Mouse (Mus musculus) spleen, adult 2 months (tissue): ENCODE measurements around the gene Slc25a28. TPM values are rescaled to one million over a fixed set of nuclear protein-coding genes. Genes with fewer than 3 reads are reported as not detected.

ENCODE experiments used
- DNase-seq, 2 experiments: peaks; one replicate each; pipeline versions ENCODE4 v3.0.0 to v3.0.0-alpha.2; 2012 to 2021; ENCODE audit warnings: low spot score in 2 of 2, low read depth in 1 of 2
- H3K27ac ChIP-seq: fragments of 200-500 bp; 2 replicates; pipeline ENCODE4 v1.5.1; 2012; ENCODE audit warnings: low read length, inconsistent platforms; ENCODE audit not compliant: insufficient read depth
- H3K27me3 ChIP-seq: fragments of 200-500 bp; 2 replicates; pipeline ENCODE4 v1.6.1; 2012; ENCODE audit warnings: mild to moderate bottlenecking, moderate library complexity, low read length, inconsistent platforms; ENCODE audit not compliant: control insufficient read depth, insufficient read depth
- H3K36me3 ChIP-seq: fragments of 200-500 bp; 2 replicates; pipeline ENCODE4 v1.6.1; 2012; ENCODE audit warnings: mild to moderate bottlenecking, low read length, inconsistent platforms; ENCODE audit not compliant: control insufficient read depth, insufficient read depth
- H3K4me1 ChIP-seq: fragments of 200-500 bp; 2 replicates; pipeline ENCODE4 v1.6.1; 2011; ENCODE audit warnings: inconsistent platforms; ENCODE audit not compliant: control insufficient read depth, insufficient read depth, insufficient read length
- H3K4me3 ChIP-seq: fragments of 200-500 bp; 2 replicates; pipeline ENCODE4 v1.5.1; 2011; ENCODE audit warnings: mild to moderate bottlenecking, inconsistent platforms; ENCODE audit not compliant: insufficient read depth, insufficient read length; ENCODE audit errors: extremely low read depth
- CTCF ChIP-seq: fragments of 200-500 bp; IDR thresholded peaks from 2 replicates; pipeline ENCODE4 v1.5.1; 2011; ENCODE audit warnings: mild to moderate bottlenecking, inconsistent platforms; ENCODE audit not compliant: insufficient read depth, insufficient read length, insufficient replicate concordance; ENCODE audit errors: extremely low read depth
- POLR2A ChIP-seq: fragments of 200-500 bp; IDR thresholded peaks from 2 replicates; pipeline ENCODE4 v1.6.1; 2011; ENCODE audit warnings: low read depth, low read length, inconsistent platforms
- WGBS: fragments of 180-500 bp; shearing (Covaris S2); methylation state at CpG from one replicate; pipeline ENCODE4 v1.1.7; 2018; 5-methylcytosine and 5-hydroxymethylcytosine counted together
- polyA plus RNA-seq: library from polyadenylated mRNA; depleted of rRNA; stranded (reverse); fragments of >200 nt; gene quantifications from 2 replicates; pipeline ENCODE4 v1.2.3, GENCODE M21; 2012

The Slc25a28 gene
- polyA plus RNA-seq, 1 experiment, result 56.4 TPM

DNA sequence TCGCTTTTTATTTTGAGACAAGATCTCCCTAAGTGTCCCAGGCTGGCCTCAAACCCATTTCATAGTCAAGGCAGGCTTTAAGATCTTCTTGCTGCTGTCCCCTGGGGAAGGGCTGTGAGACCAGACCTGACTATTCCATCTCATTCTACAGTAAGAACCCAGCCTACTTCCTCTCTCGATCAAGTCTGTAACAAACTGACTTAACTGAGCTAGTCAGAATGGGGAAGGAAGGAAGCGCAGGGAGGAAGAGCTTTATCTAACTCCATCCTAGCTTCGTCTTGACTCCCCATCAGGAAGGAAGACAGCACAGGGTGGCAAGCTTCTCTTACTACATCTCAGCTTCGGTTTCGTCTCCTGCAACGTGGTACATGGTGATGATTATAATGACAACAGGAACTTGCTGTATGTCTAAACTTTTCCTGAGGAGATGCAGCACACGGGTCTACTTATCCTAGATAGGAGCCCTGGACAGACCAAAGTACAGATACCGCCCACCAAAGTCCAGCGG, 4.8 kb upstream of the Slc25a28 start:
- no peak; the same call in 1 of the 2 replicates for TF ChIP-seq POLR2A
- TF ChIP-seq CTCF, result no peak
- Histone ChIP-seq H3K4me3 (no peak overlapping the region), H3K36me3 (no peaks in the 10 kb centered on the region), H3K27me3 (no peaks in the 10 kb centered on the region), H3K4me1 (peaks cover 10% of the 10 kb centered on the region; the same call in 1 of the 2 replicates), H3K27ac (peak overlapping the region; percentile 80)
- WGBS, result 25% methylated on average over 10 of the region's 10 CpGs
- DNase-seq, result peak in 1 of 2 experiments; percentile 35

GRCm38 (mm10) chr19:43678467-43679003, 3.9 kb upstream of the Slc25a28 start:
- TF ChIP-seq CTCF (no peak), POLR2A (no peak)
- peak overlapping the region; percentile 8; the same call in 1 of the 2 replicates for H3K27ac ChIP-seq
- peaks cover 10% of the 10 kb centered on the region; the same call in 1 of the 2 replicates for H3K4me1 ChIP-seq
- no peak overlapping the region for H3K4me3 ChIP-seq
- DNase-seq, result no peak
- H3K36me3 ChIP-seq, result no peaks in the 10 kb centered on the region
- H3K27me3 ChIP-seq, result no peaks in the 10 kb centered on the region
- WGBS, result 71% methylated on average over 8 of the region's 8 CpGs

DNA sequence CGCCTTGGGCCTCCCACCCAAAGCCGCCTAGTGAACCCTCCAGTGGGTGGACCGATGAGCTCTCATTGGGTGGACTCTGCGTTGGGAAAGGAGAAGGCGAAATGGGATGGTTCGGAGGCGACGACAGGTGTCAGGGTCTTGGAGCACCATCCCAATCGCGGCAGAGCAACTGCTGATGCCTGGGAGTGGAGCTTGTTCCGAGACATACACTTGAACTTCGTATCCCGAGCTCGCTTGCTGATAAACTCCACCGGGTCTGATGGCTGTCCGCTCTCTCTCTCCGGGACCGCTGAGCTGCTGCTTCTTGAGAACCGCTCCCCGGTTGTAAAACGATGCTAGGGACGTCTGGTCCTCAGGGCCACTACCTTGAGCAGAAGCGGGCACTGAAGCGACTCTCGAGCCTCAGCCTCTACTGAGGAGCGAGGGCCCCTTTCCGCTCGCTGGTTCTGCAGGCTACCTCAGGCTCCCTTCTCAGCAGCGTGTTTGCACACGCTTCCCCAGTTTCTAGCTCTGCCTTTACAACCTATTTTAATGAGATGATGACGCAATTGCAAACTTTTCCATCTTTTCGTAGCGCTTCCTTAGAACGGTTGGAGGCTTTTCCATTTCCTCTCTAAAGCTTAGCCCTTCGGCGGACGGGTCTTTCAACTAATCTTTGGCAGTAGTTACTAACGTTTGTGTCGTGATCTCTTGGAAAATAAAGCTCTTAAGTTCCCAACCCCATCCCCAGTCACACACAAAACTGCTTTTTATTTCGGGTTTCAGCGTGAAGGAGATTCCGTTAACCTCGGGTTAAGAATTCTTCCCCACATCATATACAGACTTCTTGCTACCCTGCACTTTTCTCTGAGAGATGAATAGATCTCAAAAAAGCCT, 1.1 kb upstream of the Slc25a28 start:
- TF ChIP-seq POLR2A (no peak; the same call in 1 of the 2 replicates), CTCF (no peak)
- WGBS, result 1% methylated on average over 43 of the region's 43 CpGs
- peak in 1 of 2 experiments; percentile 52 for DNase-seq
- Histone ChIP-seq H3K36me3 (no peaks in the 10 kb centered on the region), H3K4me3 (peak overlapping the region; percentile 70), H3K4me1 (peaks cover 10% of the 10 kb centered on the region; the same call in 1 of the 2 replicates), H3K27me3 (no peaks in the 10 kb centered on the region), H3K27ac (peak overlapping the region; percentile 91)

DNA sequence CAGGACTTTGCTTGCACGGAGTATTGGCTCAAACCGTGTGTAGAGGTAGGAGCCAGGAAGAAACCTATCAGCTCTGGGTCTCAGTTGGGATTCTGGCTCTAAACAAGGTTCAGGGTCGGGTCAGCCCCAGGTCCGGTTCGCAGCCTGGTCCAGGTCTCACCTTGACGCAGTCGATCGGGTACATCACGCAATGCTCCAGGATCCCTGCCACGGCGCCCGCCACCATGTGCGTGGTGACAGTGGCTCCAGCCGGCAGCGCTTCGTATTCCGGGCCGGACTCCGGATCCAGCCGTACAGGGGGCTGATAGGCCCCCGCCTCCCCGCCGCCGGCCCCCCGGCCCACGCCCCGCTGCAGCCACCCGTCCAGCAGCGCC, 378 bp downstream of the Slc25a28 start:
- Histone ChIP-seq H3K27me3 (no peaks in the 10 kb centered on the region), H3K27ac (peak overlapping the region; percentile 63; the same call in 1 of the 2 replicates), H3K4me1 (peaks cover 4% of the 10 kb centered on the region; the same call in 1 of the 2 replicates), H3K4me3 (peak overlapping the region; percentile 87), H3K36me3 (no peaks in the 10 kb centered on the region)
- under 1% methylated on average over 28 of the region's 29 CpGs for WGBS
- TF ChIP-seq CTCF, result no peak
- TF ChIP-seq POLR2A, result no peak
- DNase-seq, result no peak

DNA sequence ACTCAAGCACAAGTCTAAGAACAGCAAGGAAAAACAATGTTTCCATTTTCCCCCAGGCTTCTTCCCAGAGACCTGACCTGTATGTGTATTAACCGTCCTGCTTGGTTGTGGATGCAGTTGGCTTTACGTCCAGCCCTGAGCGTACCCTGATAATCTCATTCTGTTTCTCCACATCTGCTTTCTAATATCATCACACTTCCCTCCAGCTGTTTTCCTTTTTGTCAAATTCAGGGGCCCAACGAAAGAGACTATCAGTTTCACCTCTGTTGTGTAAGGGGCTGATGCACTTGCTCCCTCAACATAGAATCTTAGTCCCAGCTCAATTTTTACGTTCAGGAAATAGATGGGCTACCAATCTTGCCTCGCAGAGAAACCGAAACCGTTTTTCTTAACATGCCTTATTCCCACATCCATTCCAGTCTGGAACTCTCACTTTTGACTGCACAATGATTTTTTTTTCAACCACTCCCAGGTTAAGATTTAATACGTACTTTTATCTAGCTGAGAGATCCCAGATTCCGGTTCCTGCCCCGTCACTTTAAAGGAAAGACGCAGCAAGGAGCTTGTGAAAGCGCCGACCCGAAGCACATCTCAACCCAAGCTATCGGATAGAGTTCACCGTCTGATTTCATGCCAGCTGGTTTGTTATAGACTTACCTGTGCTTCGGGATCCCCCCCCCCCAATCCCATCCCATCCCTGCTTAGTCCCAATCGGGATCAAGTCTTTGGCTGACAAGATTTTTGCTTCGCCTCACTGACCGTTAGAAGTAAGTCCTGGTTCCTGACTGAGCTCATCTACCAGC, 967 bp downstream of the Slc25a28 start:
- peak overlapping the region; percentile 2 for H3K27ac ChIP-seq
- DNase-seq, result no peak
- TF ChIP-seq CTCF, result no peak
- no peak for TF ChIP-seq POLR2A
- H3K36me3 ChIP-seq, result no peaks in the 10 kb centered on the region
- H3K4me3 ChIP-seq, result peak overlapping the region; percentile 87
- H3K27me3 ChIP-seq, result no peaks in the 10 kb centered on the region
- peaks cover 2% of the 10 kb centered on the region; the same call in 1 of the 2 replicates for H3K4me1 ChIP-seq
- 1% methylated on average over 21 of the region's 21 CpGs for WGBS

DNA sequence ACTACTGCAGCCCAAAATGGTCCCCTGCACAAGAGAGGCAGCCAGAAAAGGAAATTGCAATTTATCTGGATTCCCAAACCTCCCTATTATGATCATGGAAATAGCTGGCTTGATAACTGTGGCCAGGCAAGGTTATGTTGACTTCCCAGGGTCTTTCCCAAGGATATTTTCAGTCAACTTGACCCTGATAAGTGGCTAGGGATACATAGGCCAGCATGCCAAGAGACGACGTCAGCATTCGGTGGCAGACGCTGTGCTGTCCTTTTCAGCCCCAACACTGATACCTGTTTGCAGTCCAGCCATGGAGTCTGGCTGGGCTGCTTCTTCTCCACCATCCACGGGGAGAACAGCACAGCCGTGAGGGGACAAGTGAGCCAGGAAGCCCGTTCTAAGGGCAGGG, 3.6 kb downstream of the Slc25a28 start:
- H3K4me3 ChIP-seq, result no peak overlapping the region
- WGBS, result 86% methylated on average over 7 of the region's 7 CpGs
- no peak overlapping the region; the same call in 1 of the 2 replicates for H3K27ac ChIP-seq

More for the DNA sequence above, 3.6 kb downstream of the Slc25a28 start:
- Histone ChIP-seq H3K27me3 (no peaks in the 10 kb centered on the region), H3K36me3 (0 out of 2 replicates have a peak, but pooled peaks cover 2% of the 10 kb centered on the region), H3K4me1 (no peaks in the 10 kb centered on the region)
- DNase-seq, result no peak
- TF ChIP-seq CTCF (no peak), POLR2A (no peak)
